Mouse (Mus musculus): ENCODE results near the gene Ppp6r2. TPM values are rescaled to one million over a fixed set of nuclear protein-coding genes. Genes with fewer than 3 reads are reported as not detected.

Ppp6r2 gene
- total and polyA plus RNA-seq, 2 experiments from 2014 or later = 87.1 to 225 TPM

DNA sequence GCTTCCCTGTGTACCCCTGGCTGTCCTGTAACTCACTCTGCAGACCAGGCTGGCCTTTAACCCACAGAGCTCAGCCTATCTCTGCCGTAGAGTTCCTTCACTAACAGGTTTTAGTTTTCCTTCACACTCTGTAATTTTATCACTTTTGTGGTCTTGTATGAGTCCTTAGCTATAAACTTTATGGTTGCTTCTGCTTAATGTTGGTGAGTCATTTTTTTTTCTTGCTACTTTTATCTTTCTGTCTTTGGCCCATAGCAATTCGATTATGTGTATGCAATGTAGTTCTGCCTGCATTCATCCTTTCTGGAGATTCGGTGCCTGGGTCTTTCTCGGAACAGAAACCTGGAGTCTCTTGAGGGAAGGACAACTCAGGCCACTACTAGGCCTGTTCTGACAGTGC, 3.9 kb upstream of the Ppp6r2 start:
- Histone ChIP-seq H3K4me2 (ENCODE audit: low read depth, low read length, poor library complexity, severe bottlenecking) (no peak overlapping the region), H3K36me3 (ENCODE audit: insufficient read depth, low read length) (no peaks in the 10 kb centered on the region), H3K27ac (ENCODE audit: low read depth, low read length) (no peak overlapping the region), H3K27me3 (ENCODE audit: insufficient read depth, low read length) (no peaks in the 10 kb centered on the region), H3K9me3 (ENCODE audit: low read length) (no peaks in the 10 kb centered on the region; the same call in 1 of the 2 replicates), H3K4me1 (ENCODE audit: insufficient read depth, low read length) (no peaks in the 10 kb centered on the region), H3K9ac (replicated peaks; ENCODE audit: low read length, poor library complexity, severe bottlenecking) (no peak overlapping the region), H3K4me3 (ENCODE audit: low read depth, low read length) (no peak overlapping the region)
- no peak for TF ChIP-seq CTCF (IDR thresholded peaks at IDR 0.05)
- DNase-seq (ENCODE audit: low spot score) (no peak), ATAC-seq (ENCODE audit: low FRiP score) (no peak)
- WGBS = 95% methylated on average over 4 of the region's 4 CpGs

GRCm38 (mm10) chr15:89209886-89210761, 1.2 kb upstream of the Ppp6r2 start:
- H3K9ac ChIP-seq (replicated peaks; ENCODE audit: low read length, poor library complexity, severe bottlenecking) = 0 out of 2 replicates have a peak overlapping the region, but pooled peaks have one; percentile 1
- H3K27ac ChIP-seq (ENCODE audit: low read depth, low read length) = peak overlapping the region; percentile 52
- WGBS = 14% methylated on average over 22 of the region's 22 CpGs
- peak overlapping the region; percentile 40 for H3K4me2 ChIP-seq (ENCODE audit: low read depth, low read length, poor library complexity, severe bottlenecking)
- 0 out of 2 replicates have a peak overlapping the region, but pooled peaks have one; percentile 3 for H3K4me3 ChIP-seq (ENCODE audit: low read depth, low read length)
- no peaks in the 10 kb centered on the region for H3K9me3 ChIP-seq (ENCODE audit: low read length)
- H3K4me1 ChIP-seq (ENCODE audit: insufficient read depth, low read length) = 0 out of 2 replicates have a peak, but pooled peaks cover 3% of the 10 kb centered on the region
- DNase-seq (ENCODE audit: low spot score) = peak; percentile 85
- no peaks in the 10 kb centered on the region for H3K27me3 ChIP-seq (ENCODE audit: insufficient read depth, low read length)
- no peak for ATAC-seq (ENCODE audit: low FRiP score)
- peak; percentile 89 for TF ChIP-seq CTCF (IDR thresholded peaks at IDR 0.05)
- no peaks in the 10 kb centered on the region for H3K36me3 ChIP-seq (ENCODE audit: insufficient read depth, low read length)

GRCm38 (mm10) chr15:89211716-89212461, 536 bp downstream of the Ppp6r2 start:
- DNase-seq (ENCODE audit: low spot score) (peak; percentile 23), ATAC-seq (ENCODE audit: low FRiP score) (peak; percentile 49)
- H3K9me3 ChIP-seq (ENCODE audit: low read length) = no peaks in the 10 kb centered on the region
- peak overlapping the region; percentile 84 for H3K4me2 ChIP-seq (ENCODE audit: low read depth, low read length, poor library complexity, severe bottlenecking)
- H3K36me3 ChIP-seq (ENCODE audit: insufficient read depth, low read length) = no peaks in the 10 kb centered on the region
- peak overlapping the region; percentile 90 for H3K27ac ChIP-seq (ENCODE audit: low read depth, low read length)
- under 1% methylated on average over 35 of the region's 35 CpGs for WGBS
- H3K4me1 ChIP-seq (ENCODE audit: insufficient read depth, low read length) = 0 out of 2 replicates have a peak, but pooled peaks cover 3% of the 10 kb centered on the region
- peak overlapping the region; percentile 74 for H3K4me3 ChIP-seq (ENCODE audit: low read depth, low read length)
- no peaks in the 10 kb centered on the region for H3K27me3 ChIP-seq (ENCODE audit: insufficient read depth, low read length)
- peak overlapping the region; percentile 94 for H3K9ac ChIP-seq (replicated peaks; ENCODE audit: low read length, poor library complexity, severe bottlenecking)
- TF ChIP-seq CTCF (IDR thresholded peaks at IDR 0.05) = no peak

DNA sequence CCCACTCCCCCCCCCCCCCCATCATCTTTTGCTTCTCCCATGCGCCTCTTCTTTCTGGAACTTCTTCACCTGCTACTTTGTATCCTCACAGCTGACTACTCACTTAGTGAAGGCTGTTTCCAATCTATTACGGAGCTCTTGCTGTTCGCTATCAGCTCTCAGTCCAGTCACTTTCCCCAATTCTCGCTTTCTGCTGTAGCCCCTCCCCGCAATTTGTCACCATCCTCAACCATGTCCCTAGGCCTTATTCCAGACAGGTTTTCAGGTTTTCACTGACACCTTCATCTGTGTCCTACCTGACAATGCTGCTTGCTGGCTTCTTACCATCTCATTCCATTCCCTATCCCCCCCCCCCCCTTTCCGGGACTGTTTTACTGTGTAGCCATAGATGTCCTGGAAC, 1.1 kb downstream of the Ppp6r2 start:
- Histone ChIP-seq H3K4me3 (ENCODE audit: low read depth, low read length) (peak overlapping the region; percentile 74), H3K9me3 (ENCODE audit: low read length) (no peaks in the 10 kb centered on the region), H3K36me3 (ENCODE audit: insufficient read depth, low read length) (no peaks in the 10 kb centered on the region), H3K4me1 (ENCODE audit: insufficient read depth, low read length) (0 out of 2 replicates have a peak, but pooled peaks cover 3% of the 10 kb centered on the region), H3K27ac (ENCODE audit: low read depth, low read length) (0 out of 2 replicates have a peak overlapping the region, but pooled peaks have one; percentile 90), H3K9ac (replicated peaks; ENCODE audit: low read length, poor library complexity, severe bottlenecking) (no peak overlapping the region; the same call in 1 of the 2 replicates), H3K27me3 (ENCODE audit: insufficient read depth, low read length) (no peaks in the 10 kb centered on the region), H3K4me2 (ENCODE audit: low read depth, low read length, poor library complexity, severe bottlenecking) (peak overlapping the region; percentile 84)
- TF ChIP-seq CTCF (IDR thresholded peaks at IDR 0.05) = no peak
- DNase-seq (ENCODE audit: low spot score) = no peak
- WGBS = 47% methylated on average over 6 of the region's 6 CpGs
- no peak for ATAC-seq (ENCODE audit: low FRiP score)

DNA sequence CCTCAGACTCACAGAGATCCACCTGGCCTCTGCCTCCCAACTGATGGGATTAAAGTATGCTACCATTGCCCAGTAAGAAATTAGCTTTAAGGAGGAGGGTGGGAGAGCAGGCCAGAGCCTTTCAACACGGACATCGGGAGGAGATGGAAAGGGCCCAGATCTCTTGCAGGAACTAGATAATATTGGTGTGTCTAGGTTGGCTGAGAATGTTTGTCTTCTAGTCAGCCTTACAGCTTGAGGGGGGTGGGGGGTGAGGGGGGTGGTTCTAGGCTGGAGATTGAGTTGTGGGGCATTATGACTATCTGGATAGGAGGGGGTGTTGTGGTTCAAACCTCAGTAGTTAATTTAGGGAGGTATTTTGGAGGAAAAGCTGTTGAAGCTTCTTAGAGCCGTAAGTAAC, 2.2 kb downstream of the Ppp6r2 start:
- Histone ChIP-seq H3K4me3 (ENCODE audit: low read depth, low read length) (peak overlapping the region; percentile 0; the same call in 1 of the 2 replicates), H3K27me3 (ENCODE audit: insufficient read depth, low read length) (no peaks in the 10 kb centered on the region), H3K9ac (replicated peaks; ENCODE audit: low read length, poor library complexity, severe bottlenecking) (no peak overlapping the region), H3K36me3 (ENCODE audit: insufficient read depth, low read length) (no peaks in the 10 kb centered on the region), H3K4me1 (ENCODE audit: insufficient read depth, low read length) (0 out of 2 replicates have a peak, but pooled peaks cover 3% of the 10 kb centered on the region), H3K27ac (ENCODE audit: low read depth, low read length) (no peak overlapping the region), H3K4me2 (ENCODE audit: low read depth, low read length, poor library complexity, severe bottlenecking) (peak overlapping the region; percentile 32), H3K9me3 (ENCODE audit: low read length) (no peaks in the 10 kb centered on the region)
- ATAC-seq (ENCODE audit: low FRiP score) (no peak), DNase-seq (ENCODE audit: low spot score) (no peak)
- no peak for TF ChIP-seq CTCF (IDR thresholded peaks at IDR 0.05)
- 84% methylated on average over 3 of the region's 3 CpGs for WGBS

Data from midbrain, postnatal 0 days (tissue).